Mouse (Mus musculus) limb, embryonic 14.5 days (tissue): ENCODE measurements around the gene Rnf223. TPM values are rescaled to one million over a fixed set of nuclear protein-coding genes. Genes with fewer than 3 reads are reported as not detected.

Source experiments
- ATAC-seq: fragments of 200-750 bp; cut with Nextera tagmentation; 2 replicates; pipeline ENCODE4 v1.8.0; 2017; ENCODE audit warnings: low read depth, moderate number of reproducible peaks, moderate TSS enrichment; ENCODE audit not compliant: low FRiP score
- DNase-seq: peaks from one replicate; pipeline ENCODE4 v3.0.0-alpha.2; 2015; ENCODE audit warnings: low spot score
- H3K27ac ChIP-seq: fragments of 300-500 bp; sonication (generic); replicated peaks from 2 replicates; pipeline ENCODE4 v1.5.1; 2014; ENCODE audit warnings: low read depth, mild to moderate bottlenecking, low read length, moderate library complexity, mixed read lengths
- H3K27me3 ChIP-seq: fragments of 300-500 bp; sonication (generic); 2 replicates; pipeline ENCODE4 v1.6.1; 2014; ENCODE audit warnings: low read length, mixed read lengths; ENCODE audit not compliant: control insufficient read depth, insufficient read depth
- H3K36me3 ChIP-seq: fragments of 300-500 bp; sonication (generic); 2 replicates; pipeline ENCODE4 v1.6.1; 2014; ENCODE audit warnings: mild to moderate bottlenecking, low read length, moderate library complexity, mixed read lengths; ENCODE audit not compliant: control insufficient read depth, insufficient read depth
- H3K4me1 ChIP-seq: fragments of 300-500 bp; sonication (generic); 2 replicates; pipeline ENCODE4 v1.6.1; 2014; ENCODE audit warnings: antibody characterized with exemption, low read length, mixed read lengths; ENCODE audit not compliant: control insufficient read depth, insufficient read depth
- H3K4me2 ChIP-seq: fragments of 300-500 bp; sonication (generic); replicated peaks from 2 replicates; pipeline ENCODE4 v1.6.1; 2014; ENCODE audit warnings: low read depth, mild to moderate bottlenecking, low read length, moderate library complexity; ENCODE audit not compliant: severe bottlenecking
- H3K4me3 ChIP-seq: fragments of 300-500 bp; sonication (generic); replicated peaks from 2 replicates; pipeline ENCODE4 v1.5.1; 2014; ENCODE audit warnings: low read length
- H3K9ac ChIP-seq: fragments of 300-500 bp; sonication (generic); 2 replicates; pipeline ENCODE4 v1.6.1; 2014; ENCODE audit warnings: mild to moderate bottlenecking, low read depth, low read length, moderate library complexity; ENCODE audit not compliant: severe bottlenecking
- H3K9me3 ChIP-seq: fragments of 300-500 bp; sonication (generic); 2 replicates; pipeline ENCODE4 v1.6.1; 2016; ENCODE audit warnings: low read length; ENCODE audit not compliant: control insufficient read depth
- POLR2A ChIP-seq: fragments of 200-500 bp; IDR thresholded peaks from 2 replicates; pipeline ENCODE4 v1.8.0; 2012; ENCODE audit warnings: inconsistent platforms, mild to moderate bottlenecking, moderate library complexity, borderline replicate concordance; ENCODE audit not compliant: insufficient read depth, insufficient read length; ENCODE audit errors: extremely low read depth
- WGBS: fragments of 180-500 bp; shearing (Covaris S2); extraction: QIAGEN DNeasy Blood & Tissue Kit; methylation state at CpG from one replicate; pipeline ENCODE4 v1.1.7; 2014; 5-methylcytosine and 5-hydroxymethylcytosine counted together
- polyA plus RNA-seq, 2 experiments: library from polyadenylated mRNA; depleted of rRNA in 1 of 2; stranded (reverse) in 1 of 2; unstranded in 1 of 2; fragments of >200 nt; fragmentation: Nextera tagmentation in 1 of 2; extraction: Ambion mirVana in 1 of 2; gene quantifications; 2 replicates each; pipeline versions ENCODE4 v1.2.1 to v1.2.3; 2012 to 2014

Gene Rnf223
- polyA plus RNA-seq, 2 experiments: 0.61 to 1.5 TPM

GRCm38 (mm10) chr4:156087398-156088087, 42.8 kb upstream of the Rnf223 start:
- Histone ChIP-seq H3K36me3 (no peaks in the 10 kb centered on the region), H3K4me1 (peaks cover 14% of the 10 kb centered on the region), H3K4me2 (no peak overlapping the region), H3K4me3 (no peak overlapping the region), H3K27ac (no peak overlapping the region), H3K9ac (no peak overlapping the region), H3K27me3 (no peaks in the 10 kb centered on the region), H3K9me3 (no peaks in the 10 kb centered on the region)
- ATAC-seq (no peak), DNase-seq (no peak)
- no peak for TF ChIP-seq POLR2A
- WGBS: 33% methylated on average over 5 of the region's 5 CpGs

- no peaks in the 10 kb centered on the region for H3K9me3 ChIP-seq
- DNase-seq (no peak), ATAC-seq (no peak)
- no peaks in the 10 kb centered on the region for H3K36me3 ChIP-seq
- no peak overlapping the region for H3K9ac ChIP-seq
- H3K4me1 ChIP-seq: no peaks in the 10 kb centered on the region
- no peak overlapping the region for H3K4me3 ChIP-seq
- no peak overlapping the region for H3K4me2 ChIP-seq
- 73% methylated on average over 1 of the region's 1 CpGs for WGBS
- no peaks in the 10 kb centered on the region for H3K27me3 ChIP-seq
- no peak for TF ChIP-seq POLR2A
- H3K27ac ChIP-seq: no peak overlapping the region
Observed at GRCm38 (mm10) chr4:156091236-156091635, 39.1 kb upstream of the Rnf223 start.

- 71% methylated on average over 1 of the region's 1 CpGs for WGBS
- no peak overlapping the region for H3K4me2 ChIP-seq
- H3K9me3 ChIP-seq: no peaks in the 10 kb centered on the region
- no peaks in the 10 kb centered on the region for H3K4me1 ChIP-seq
- H3K27ac ChIP-seq: no peak overlapping the region
- no peaks in the 10 kb centered on the region for H3K36me3 ChIP-seq
- no peak overlapping the region for H3K9ac ChIP-seq
- H3K27me3 ChIP-seq: no peaks in the 10 kb centered on the region
- no peak overlapping the region for H3K4me3 ChIP-seq
- DNase-seq (no peak), ATAC-seq (no peak)
- no peak for TF ChIP-seq POLR2A
Observed at GRCm38 (mm10) chr4:156092765-156093164, 37.5 kb upstream of the Rnf223 start.

GRCm38 (mm10) chr4:156093758-156094157, 36.6 kb upstream of the Rnf223 start:
- 84% methylated on average over 5 of the region's 5 CpGs for WGBS
- H3K4me1 ChIP-seq: no peaks in the 10 kb centered on the region
- no peaks in the 10 kb centered on the region for H3K27me3 ChIP-seq
- no peaks in the 10 kb centered on the region for H3K36me3 ChIP-seq
- H3K27ac ChIP-seq: no peak overlapping the region
- no peak overlapping the region for H3K9ac ChIP-seq
- no peak overlapping the region for H3K4me2 ChIP-seq
- DNase-seq (no peak), ATAC-seq (no peak)
- no peak for TF ChIP-seq POLR2A
- no peak overlapping the region for H3K4me3 ChIP-seq
- no peaks in the 10 kb centered on the region for H3K9me3 ChIP-seq

- no peak overlapping the region for H3K9ac ChIP-seq
- H3K9me3 ChIP-seq: no peaks in the 10 kb centered on the region
- WGBS: 91% methylated on average over 1 of the region's 1 CpGs
- no peaks in the 10 kb centered on the region for H3K27me3 ChIP-seq
- TF ChIP-seq POLR2A: no peak
- H3K4me2 ChIP-seq: no peak overlapping the region
- no peaks in the 10 kb centered on the region for H3K4me1 ChIP-seq
- DNase-seq (no peak), ATAC-seq (no peak)
- H3K36me3 ChIP-seq: no peaks in the 10 kb centered on the region
- H3K4me3 ChIP-seq: no peak overlapping the region
- H3K27ac ChIP-seq: no peak overlapping the region
Observed at GRCm38 (mm10) chr4:156096191-156096590, 34.1 kb upstream of the Rnf223 start.
